Mouse (Mus musculus) brain, embryonic 14.5 days (tissue): ENCODE results near the gene Lmtk2.

Source experiments
- CTCF ChIP-seq: fragments of 200-500 bp; IDR thresholded peaks from 2 replicates; pipeline ENCODE4 v1.5.1; 2012; ENCODE audit warnings: inconsistent platforms, mild to moderate bottlenecking, moderate library complexity, borderline replicate concordance; ENCODE audit not compliant: insufficient read depth, insufficient read length; ENCODE audit errors: extremely low read depth
- POLR2A ChIP-seq: fragments of 200-500 bp; IDR thresholded peaks from 2 replicates; pipeline ENCODE4 v1.6.1; 2012; ENCODE audit warnings: mild to moderate bottlenecking, inconsistent platforms, borderline replicate concordance; ENCODE audit not compliant: poor library complexity, insufficient read depth, insufficient read length, severe bottlenecking; ENCODE audit errors: extremely low read depth

- TF ChIP-seq CTCF (no peak), POLR2A (no peak)
Observed at GRCm38 (mm10) chr5:144178216-144178615, 78.0 kb downstream of the Lmtk2 start.
